Mouse (Mus musculus): ENCODE data around the gene Uprt. TPM values are rescaled to one million over a fixed set of nuclear protein-coding genes. Genes with fewer than 3 reads are reported as not detected.
A peak's percentile ranks its signal among the peaks of the same experiment; 100 is the strongest.

Uprt gene
- 10 to 100 TPM in 2 of 4 experiments, 1 to 10 TPM in 2; 8.9 to 13.0 (median 10.3) TPM for total RNA-seq (2022)

DNA sequence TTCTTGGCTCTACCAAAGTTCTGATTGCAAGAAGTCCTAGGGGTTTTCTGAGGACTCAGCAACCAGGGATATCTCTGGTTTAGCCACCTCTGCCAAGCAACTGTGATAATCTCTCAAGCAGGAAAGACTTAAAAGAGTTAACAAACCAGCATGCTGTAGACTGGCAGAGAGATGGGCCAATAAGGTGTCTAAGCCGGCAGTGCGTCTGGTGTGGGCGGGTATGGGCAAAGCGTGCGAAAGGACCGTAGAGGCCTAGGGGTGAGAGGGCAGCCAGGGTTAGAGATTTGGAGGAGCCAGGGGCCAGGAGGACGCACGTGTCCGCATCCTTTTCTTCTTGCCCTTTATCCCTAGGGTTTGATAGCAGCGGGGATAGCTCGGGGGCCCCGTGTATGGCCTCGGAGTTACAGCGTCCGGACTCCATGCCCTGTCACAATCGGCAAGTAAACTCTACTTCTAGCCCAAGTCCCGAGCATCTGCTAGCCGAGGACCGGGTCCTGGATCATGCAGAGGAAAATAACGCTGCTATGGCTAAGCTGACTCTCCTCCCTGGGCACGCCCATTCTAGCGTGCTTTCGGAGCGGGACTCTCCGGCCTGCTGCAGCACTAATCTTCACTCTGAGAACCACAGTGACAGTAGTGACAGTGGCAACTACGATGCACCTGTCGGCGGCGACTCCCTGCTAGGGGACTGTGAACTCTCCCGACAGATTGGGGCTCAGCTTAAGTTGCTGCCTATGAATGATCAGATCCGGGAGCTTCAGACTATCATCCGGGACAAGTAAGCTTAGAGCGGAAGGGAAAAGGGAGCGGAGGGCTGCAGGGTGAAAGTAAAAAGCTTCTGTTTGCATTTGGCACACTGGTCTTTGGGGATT, at the start of gene Uprt:
TSS of gene Uprt (plus strand) at position 247 of the 872 bp plus-strand sequence.
- DNase-seq (ENCODE audit: low spot score) = peak; percentile 82

DNA sequence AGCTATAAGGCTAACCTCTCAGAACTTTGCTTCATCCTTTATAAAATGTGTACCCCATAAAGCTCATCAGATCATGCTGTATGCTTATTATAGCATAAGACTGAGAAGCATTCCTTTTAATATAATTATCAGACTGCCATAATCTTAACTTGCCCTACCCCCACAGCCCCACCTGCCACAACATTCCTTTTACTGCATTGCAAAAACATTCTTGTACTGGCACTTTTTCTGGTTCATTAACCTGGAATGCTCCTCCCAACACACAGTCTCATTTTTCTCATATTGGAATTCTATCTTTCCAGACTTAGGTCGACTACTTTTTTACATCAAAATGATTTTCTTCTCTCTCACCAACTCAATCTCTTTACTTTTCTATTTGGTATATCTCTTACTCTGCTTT, 49.2 kb upstream of the Uprt start:
- DNase-seq (ENCODE audit: low spot score) = no peak

DNA sequence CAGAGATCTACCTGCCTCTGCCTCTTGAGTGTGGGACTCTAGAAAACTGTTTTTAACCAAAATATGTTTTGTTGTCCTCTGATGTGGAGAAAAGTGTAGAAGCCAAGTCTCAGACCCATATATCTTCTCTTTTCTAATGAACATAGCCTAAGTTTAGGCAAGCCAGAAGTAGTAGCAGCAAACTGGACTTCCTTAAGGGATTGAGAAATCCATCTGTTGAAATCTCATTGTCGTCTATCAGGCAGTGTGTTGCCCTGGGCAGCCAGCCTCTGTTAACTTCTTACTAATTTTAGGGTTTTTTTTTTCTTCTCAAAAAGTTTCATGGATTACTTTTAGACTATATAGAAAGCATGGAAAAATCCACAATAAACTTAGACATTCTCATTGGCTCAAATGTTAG, 30.2 kb upstream of the Uprt start:
- DNase-seq (ENCODE audit: low spot score) = no peak

DNA sequence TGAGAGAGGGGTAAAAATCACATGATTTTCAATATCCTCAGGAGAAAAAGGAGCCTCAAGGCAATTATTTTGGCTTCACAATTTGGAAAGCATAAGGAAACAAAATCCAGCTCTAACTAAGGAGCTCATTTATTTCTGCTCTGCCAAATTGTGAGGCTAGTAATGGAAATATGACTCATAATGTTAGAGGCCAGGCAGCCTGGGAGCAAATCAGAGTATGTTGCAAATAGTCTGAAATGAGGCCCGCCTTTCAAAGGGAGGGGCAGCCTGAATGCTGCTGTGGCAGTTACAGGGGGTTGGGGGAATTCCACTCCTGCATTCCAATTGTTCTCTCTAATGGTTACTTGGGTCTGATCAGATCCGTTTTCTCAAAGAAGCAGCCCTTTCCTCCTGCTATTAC, 20.9 kb upstream of the Uprt start:
- DNase-seq (ENCODE audit: low spot score) = peak; percentile 21

DNA sequence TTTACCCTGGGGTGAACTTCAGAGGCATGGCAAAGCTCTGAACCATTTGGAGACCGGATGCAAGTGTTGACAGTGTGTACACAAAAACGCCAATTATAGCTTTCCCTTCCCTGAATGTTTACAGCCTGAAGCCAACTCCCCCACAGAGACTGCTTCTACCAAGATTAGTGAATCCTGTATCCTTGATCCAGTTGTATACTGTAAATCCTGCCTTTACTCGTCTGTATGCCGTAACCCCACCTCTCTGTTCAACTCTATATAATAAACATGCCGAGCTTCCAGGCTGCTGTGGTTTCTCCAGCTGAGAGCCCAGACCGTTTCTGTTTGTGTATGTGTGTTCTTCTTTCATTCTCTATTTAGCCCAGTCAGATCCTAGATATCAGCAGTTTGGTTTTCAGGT, 18.2 kb upstream of the Uprt start:
- no peak for DNase-seq (ENCODE audit: low spot score)

DNA sequence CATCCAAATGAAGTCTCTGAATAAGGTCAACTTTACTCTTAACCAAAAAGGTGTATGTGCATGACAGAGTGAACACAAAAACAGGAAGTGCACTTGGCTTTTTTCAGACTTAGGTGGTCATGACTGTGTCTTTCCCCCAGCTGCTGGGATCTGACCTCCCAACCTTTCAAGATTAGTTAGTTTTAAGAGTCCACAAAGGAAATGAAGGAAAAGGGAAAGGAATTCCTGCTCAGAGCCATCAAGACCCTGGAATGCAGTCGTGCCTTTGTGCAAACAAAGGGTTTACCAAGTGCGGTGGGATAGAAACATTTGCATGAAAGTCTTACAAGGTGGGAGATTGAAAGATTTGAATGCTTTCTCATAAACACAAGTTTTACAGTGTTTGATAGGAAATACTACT, 4.6 kb upstream of the Uprt start:
- DNase-seq (ENCODE audit: low spot score) = no peak

DNA sequence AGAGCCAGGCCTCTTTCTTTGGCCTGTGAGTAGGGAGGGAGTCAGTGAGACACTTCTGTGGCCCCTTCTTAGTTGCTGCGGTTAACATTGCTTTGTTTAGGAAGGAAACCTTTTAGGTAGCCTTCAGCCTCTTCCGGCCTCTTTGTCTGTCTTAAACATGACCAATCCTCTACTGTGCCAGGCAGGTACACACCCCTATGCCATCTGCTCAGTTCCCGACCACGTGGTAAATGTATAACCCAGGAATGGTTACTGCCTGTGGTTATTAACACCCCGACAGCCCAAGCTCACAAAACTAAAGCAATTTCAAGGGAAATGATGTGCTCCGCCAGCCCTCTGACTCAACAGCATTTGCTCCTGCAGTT, 808 bp downstream of the Uprt start:
- DNase-seq (ENCODE audit: low spot score) = peak; percentile 1

DNA sequence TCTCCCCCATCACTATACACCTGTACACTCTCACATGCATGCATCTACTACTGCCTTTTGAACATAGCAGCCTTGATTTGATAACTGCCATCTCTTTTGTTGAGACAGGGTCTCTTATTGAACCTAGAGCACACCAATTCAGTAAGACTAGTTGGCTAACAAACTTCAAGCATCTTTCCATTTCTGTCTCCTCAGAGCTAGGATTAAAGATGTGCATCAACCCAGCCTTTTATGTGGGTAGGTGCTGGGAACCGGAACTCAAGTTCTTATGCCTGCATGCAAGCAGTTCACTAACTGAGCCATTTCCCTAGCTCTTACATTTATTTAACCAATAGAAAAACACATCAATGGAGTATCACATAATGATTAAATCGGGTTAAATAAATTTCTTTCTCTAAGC, 3.0 kb downstream of the Uprt start:
- no peak for DNase-seq (ENCODE audit: low spot score)

DNA sequence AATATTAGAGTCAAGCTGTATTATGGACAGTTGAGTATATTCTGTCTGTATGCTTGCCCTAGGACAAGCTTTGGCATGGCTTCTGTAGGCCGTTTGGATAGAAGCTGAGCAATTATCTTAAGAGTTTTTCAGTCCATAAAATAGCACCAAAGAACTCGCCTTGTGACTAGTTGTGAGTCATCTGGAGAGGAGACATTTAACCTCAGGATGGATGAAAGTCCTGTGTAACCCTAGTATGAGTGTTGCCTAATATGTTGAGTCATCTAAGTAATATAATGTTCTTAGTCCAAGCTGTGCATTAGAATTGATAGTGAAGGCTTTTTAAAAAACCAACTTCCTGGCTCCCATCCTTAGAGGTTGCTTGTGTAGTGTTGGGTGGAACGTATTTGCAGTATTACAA, 5.4 kb downstream of the Uprt start:
- no peak for DNase-seq (ENCODE audit: low spot score)

DNA sequence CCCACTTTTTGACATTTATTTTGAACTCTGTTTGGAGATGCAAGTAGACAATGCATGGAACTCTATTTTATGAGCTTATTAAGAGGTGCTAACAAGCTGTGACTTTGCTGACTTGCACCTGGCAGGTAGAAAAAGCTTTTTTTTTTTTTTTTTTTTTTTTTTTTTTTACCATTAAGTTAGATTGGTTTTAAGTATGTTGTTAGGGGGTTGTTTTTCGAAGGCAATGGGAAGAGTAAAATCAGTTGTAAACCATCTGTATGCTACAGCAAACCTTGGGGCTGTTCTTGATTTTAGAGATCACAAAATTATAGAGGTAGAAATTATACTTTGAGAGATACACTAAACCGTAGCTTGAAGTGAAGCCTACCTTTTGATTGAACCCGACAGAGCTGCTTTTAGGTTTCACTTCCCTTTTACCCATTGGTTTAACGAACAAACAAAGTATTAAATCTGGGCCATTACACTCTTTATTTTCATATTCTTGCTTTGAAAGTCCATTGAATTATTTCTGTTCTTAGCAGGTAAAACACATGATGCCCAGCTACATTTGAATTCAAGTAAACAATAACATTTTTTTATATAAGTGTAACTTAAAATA, 6.4 kb downstream of the Uprt start:
- DNase-seq (ENCODE audit: low spot score) = no peak

DNA sequence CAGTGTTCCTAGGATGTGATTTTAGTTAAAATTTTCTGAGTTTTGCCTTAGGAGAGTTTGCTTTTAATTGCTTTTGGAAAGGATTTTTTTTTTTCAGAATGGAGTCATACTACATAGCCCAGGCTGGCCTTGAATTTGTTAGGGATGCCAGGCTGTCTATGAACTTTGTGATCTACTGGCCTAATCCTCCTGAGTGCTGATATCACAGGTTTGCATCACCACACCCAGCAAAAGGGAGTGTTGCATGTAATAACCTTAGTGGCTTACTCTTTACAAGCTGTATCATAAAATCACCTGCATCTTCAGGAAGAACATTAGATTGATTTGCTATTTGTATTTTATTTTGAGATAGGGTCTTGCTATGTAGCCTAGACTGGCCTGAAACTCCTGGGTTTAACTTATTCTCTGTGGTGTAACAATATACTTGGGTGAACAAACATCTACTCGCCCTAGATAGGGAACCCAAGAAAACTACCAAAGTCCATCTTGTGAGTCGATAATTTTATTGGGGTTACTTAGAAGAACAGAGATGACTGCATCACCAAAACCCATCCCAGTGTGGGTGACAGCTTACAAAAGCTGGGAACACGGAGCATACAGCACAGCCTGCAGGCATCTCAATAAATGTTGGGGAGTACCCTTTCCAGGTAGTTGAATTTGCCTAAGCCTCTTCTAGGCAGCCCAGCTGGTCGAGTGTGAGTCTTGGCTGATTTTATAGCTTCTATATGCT, 7.2 kb downstream of the Uprt start:
- no peak for DNase-seq (ENCODE audit: low spot score)

DNA sequence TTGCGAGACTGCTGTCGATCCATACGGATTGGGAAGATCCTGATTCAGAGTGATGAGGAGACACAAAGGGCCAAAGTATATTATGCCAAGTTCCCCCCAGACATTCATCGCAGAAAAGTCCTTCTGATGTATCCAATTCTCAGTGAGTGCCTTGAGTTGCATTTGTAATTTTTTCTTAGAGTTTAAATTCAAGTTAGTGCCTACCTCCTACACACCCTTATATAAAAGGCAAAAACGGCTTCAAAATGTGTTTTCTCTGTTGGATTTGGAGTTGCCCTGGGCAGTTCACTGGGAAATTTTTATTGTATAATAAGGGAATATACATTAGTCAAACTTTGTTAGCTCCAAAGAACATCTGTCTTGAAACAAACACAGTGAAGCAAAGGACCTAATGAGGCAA, 19.1 kb downstream of the Uprt start:
- no peak for DNase-seq (ENCODE audit: low spot score)

DNA sequence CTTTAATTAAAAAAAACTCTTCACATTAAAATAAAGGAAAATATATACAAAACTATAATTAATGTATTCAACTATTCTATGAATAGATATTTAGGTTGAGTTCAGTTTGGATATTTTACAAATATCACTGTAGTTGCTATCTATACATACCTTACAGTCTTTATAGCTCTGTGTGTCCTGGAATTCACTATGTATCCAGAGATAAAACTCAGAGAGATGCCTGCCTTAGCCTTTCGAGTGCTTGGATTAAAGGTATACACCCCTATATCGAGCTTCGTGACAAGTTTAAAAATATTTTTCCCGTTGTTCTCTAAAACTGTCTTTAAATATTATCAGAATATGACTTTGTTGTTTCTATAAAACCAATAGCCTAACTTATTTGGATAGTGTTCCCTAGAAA, 60.0 kb downstream of the Uprt start:
- DNase-seq (ENCODE audit: low spot score) = no peak

DNA sequence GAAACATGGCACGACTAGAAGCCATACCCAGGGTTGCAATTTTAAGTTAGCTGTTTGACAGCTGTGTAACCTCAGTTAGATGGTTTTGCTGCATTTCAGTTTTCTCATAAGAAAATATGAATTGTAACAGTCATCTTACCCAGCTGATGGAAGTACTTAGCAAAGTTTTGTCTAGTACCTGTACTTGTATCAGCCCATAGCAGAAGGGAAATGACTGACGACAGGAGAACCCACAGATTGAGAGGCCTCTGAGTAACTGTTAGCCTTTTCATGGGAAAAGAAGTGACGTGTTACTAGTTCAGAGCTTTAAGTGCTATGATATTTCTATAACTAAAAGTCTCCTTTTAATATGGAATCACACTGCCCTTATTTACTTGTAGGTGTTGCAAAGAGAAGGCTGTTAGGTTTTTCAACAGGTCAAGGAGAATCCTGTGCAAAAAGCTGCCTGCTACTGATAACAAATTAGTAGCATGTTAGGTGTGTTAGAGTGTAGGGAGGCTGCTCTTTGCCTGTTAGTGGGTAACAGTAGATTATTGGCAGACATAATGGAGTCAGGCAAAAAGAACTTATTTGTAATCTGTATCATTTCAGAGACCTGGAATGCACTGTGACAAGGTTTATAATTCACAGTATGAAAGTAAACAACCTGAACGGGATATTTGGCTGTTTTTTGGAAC, 61.4 kb downstream of the Uprt start:
- no peak for DNase-seq (ENCODE audit: low spot score)

DNA sequence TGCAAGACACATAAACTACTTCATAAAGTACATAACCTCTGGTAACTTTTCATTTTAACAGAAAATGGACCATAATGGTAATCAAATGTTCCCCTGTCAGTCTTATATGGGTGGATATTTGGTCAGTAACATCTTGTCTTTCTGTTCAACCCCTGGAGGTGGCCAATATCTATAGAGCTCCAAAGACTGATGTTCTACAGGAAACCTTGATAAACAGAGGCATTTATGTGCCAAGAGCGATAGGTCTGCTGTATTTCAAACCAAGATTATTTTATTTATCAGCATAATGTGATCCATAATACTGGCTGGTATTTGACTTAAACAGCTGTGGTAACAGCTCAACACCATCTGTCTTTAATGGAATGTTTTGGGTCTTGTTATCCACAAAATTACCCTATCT, 62.7 kb downstream of the Uprt start:
- DNase-seq (ENCODE audit: low spot score) = no peak

Other genes starting within 250 kb of the Uprt start
- 10 to 100 TPM; 31.3 to 39.9 (median 36.2) TPM for gene Abcb7, start 69.0 kb upstream of the Uprt start, total RNA-seq (2022)
- under 1 TPM; 0.27 to 0.44 (median 0.33) TPM for gene Zdhhc15, start 188.2 kb downstream of the Uprt start, total RNA-seq (2022)